Mouse (Mus musculus) myocyte (in vitro differentiated cells): Measurements from ENCODE around the gene Kcne1l. TPM values are rescaled to one million over a fixed set of nuclear protein-coding genes. Genes with fewer than 3 reads are reported as not detected.

Source experiments
- H3K27me3 ChIP-seq: one replicate; pipeline ENCODE4 v1.6.1; 2011; ENCODE audit not compliant: control insufficient read depth, insufficient read depth, insufficient read length
- H3K36me3 ChIP-seq: one replicate; pipeline ENCODE4 v1.6.1; 2011; ENCODE audit not compliant: control insufficient read depth, insufficient read depth
- H3K4me2 ChIP-seq: one replicate; pipeline ENCODE4 v1.6.1; 2011; ENCODE audit warnings: low read depth, control low read depth
- H3K4me3 ChIP-seq: one replicate; pipeline ENCODE4 v1.5.1; 2011; ENCODE audit warnings: mild to moderate bottlenecking, control low read depth, moderate library complexity
- H3K79me2 ChIP-seq: one replicate; pipeline ENCODE4 v1.6.1; 2011; ENCODE audit not compliant: control insufficient read depth, insufficient read depth
- H3ac ChIP-seq: one replicate; pipeline ENCODE4 v1.6.1; 2011; ENCODE audit not compliant: control insufficient read depth, insufficient read length
- CEBPB ChIP-seq: IDR thresholded peaks from 2 replicates; pipeline ENCODE4 v1.6.1; 2011; ENCODE audit warnings: mild to moderate bottlenecking, moderate library complexity; ENCODE audit not compliant: poor library complexity, insufficient read depth, severe bottlenecking
- E2F4 ChIP-seq: IDR thresholded peaks from one replicate; pipeline ENCODE4 v1.6.1; 2011; ENCODE audit warnings: mild to moderate bottlenecking, control low read depth, moderate library complexity; ENCODE audit not compliant: insufficient read depth
- MAX ChIP-seq: IDR thresholded peaks from one replicate; pipeline ENCODE4 v1.6.1; 2011; ENCODE audit warnings: low read depth, mild to moderate bottlenecking, control low read depth
- MYOD1 ChIP-seq, 3 experiments: IDR thresholded peaks; one replicate each; pipeline ENCODE4 v1.6.1; 2011; ENCODE audit warnings: control low read depth in 2 of 3, low read depth in 2 of 3, mild to moderate bottlenecking in 2 of 3, moderate library complexity in 1 of 3; ENCODE audit not compliant: insufficient read length in 2 of 3, control insufficient read depth in 1 of 3
- MYOG ChIP-seq, 3 experiments: IDR thresholded peaks; one replicate each; pipeline ENCODE4 v1.6.1; 2011; ENCODE audit warnings: control low read depth in 2 of 3, low read depth in 2 of 3, mild to moderate bottlenecking in 2 of 3; ENCODE audit not compliant: insufficient read length in 2 of 3, control insufficient read depth in 1 of 3, insufficient read depth in 1 of 3
- POLR2A ChIP-seq: IDR thresholded peaks from one replicate; pipeline ENCODE4 v1.6.1; 2011; ENCODE audit warnings: low read depth, mild to moderate bottlenecking, control low read depth, moderate library complexity; ENCODE audit not compliant: insufficient read length
- POLR2AphosphoS2 ChIP-seq: IDR thresholded peaks from one replicate; pipeline ENCODE4 v1.6.1; 2011; ENCODE audit warnings: low read depth, control low read depth; ENCODE audit not compliant: insufficient read length
- REST ChIP-seq: IDR thresholded peaks from one replicate; pipeline ENCODE4 v1.6.1; 2011; ENCODE audit warnings: mild to moderate bottlenecking, control low read depth, moderate library complexity; ENCODE audit not compliant: insufficient read depth, insufficient read length
- SRF ChIP-seq: IDR thresholded peaks from one replicate; pipeline ENCODE4 v1.6.1; 2011; ENCODE audit warnings: low read depth; ENCODE audit not compliant: control insufficient read depth, insufficient read length
- TCF12 ChIP-seq: IDR thresholded peaks from one replicate; pipeline ENCODE4 v1.6.1; 2011; ENCODE audit warnings: mild to moderate bottlenecking, control low read depth; ENCODE audit not compliant: poor library complexity, insufficient read depth, severe bottlenecking
- TCF3 ChIP-seq: IDR thresholded peaks from one replicate; pipeline ENCODE4 v1.6.1; 2011; ENCODE audit warnings: low read depth, control low read depth; ENCODE audit not compliant: insufficient read length
- USF1 ChIP-seq: IDR thresholded peaks from one replicate; pipeline ENCODE4 v1.6.1; 2011; ENCODE audit warnings: low read depth, mild to moderate bottlenecking, control low read depth, moderate library complexity
- polyA plus RNA-seq: library from polyadenylated mRNA; unstranded; fragments of >200 nt; fragmentation: generic; extraction: Trizol; gene quantifications from one replicate; pipeline ENCODE4 v1.2.1, GENCODE M21; 2012; ENCODE audit warnings: missing spikeins

Kcne1l gene
- polyA plus RNA-seq, 1 experiment: 0.02 TPM

- no peaks in the 10 kb centered on the region for H3K36me3 ChIP-seq
- no peak overlapping the region for H3K4me3 ChIP-seq
- no peaks in the 10 kb centered on the region for H3K79me2 ChIP-seq
- no peak overlapping the region for H3ac ChIP-seq
- TF ChIP-seq CEBPB (no peak), SRF (no peak), MYOG (IDR thresholded peaks at IDR 0.05; ENCODE audit: control insufficient read depth in 1 of 3, insufficient read depth in 1 of 3, insufficient read length in 2 of 3, low read depth in 2 of 3) (no peak), REST (no peak), POLR2A (no peak), TCF12 (no peak), MAX (no peak), POLR2AphosphoS2 (no peak), USF1 (no peak), TCF3 (no peak), E2F4 (no peak), MYOD1 (IDR thresholded peaks at IDR 0.05; ENCODE audit: control insufficient read depth in 1 of 3, insufficient read length in 2 of 3, low read depth in 2 of 3) (no peak)
- H3K4me2 ChIP-seq: no peak overlapping the region
- H3K27me3 ChIP-seq: no peaks in the 10 kb centered on the region
Measured at GRCm38 (mm10) chrX:142285905-142286304, 20.2 kb downstream of the Kcne1l start.

GRCm38 (mm10) chrX:142276573-142276972, 29.5 kb downstream of the Kcne1l start:
- Histone ChIP-seq H3K36me3 (no peaks in the 10 kb centered on the region), H3K4me3 (no peak overlapping the region), H3K4me2 (no peak overlapping the region), H3K27me3 (no peaks in the 10 kb centered on the region), H3ac (no peak overlapping the region), H3K79me2 (no peaks in the 10 kb centered on the region)
- TF ChIP-seq CEBPB: no peak
- no peak for TF ChIP-seq TCF3
- no peak for TF ChIP-seq SRF
- TF ChIP-seq MAX: no peak
- no peak for TF ChIP-seq POLR2AphosphoS2

DNA sequence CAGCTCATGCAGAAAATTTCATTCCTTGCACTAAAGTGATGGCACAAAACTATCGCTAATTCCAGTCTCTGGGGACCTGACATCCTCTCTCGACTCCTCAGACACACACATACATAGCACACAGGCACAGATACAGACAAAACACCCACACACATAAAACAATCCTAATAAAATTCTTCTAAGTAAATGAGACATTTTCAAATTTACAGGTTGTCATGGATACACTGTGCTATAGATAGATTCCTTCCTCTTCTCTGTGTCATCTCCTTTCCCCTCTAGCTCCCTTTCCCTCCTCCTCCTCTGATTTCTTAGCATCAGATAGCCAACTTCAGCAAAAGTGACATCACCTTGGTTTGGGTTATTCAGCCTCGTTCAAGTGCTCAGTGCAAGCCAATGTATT, 30.1 kb downstream of the Kcne1l start:
- no peaks in the 10 kb centered on the region for H3K27me3 ChIP-seq
- H3ac ChIP-seq: no peak overlapping the region
- no peaks in the 10 kb centered on the region for H3K79me2 ChIP-seq
- no peak overlapping the region for H3K4me2 ChIP-seq
- H3K4me3 ChIP-seq: no peak overlapping the region
- no peaks in the 10 kb centered on the region for H3K36me3 ChIP-seq
- TF ChIP-seq TCF3: no peak
- no peak for TF ChIP-seq SRF
- no peak for TF ChIP-seq MYOG (IDR thresholded peaks at IDR 0.05; ENCODE audit: control insufficient read depth in 1 of 3, insufficient read depth in 1 of 3, insufficient read length in 2 of 3, low read depth in 2 of 3)
- TF ChIP-seq REST: no peak
- no peak for TF ChIP-seq E2F4
- no peak for TF ChIP-seq TCF12
- no peak for TF ChIP-seq MYOD1 (IDR thresholded peaks at IDR 0.05; ENCODE audit: control insufficient read depth in 1 of 3, insufficient read length in 2 of 3, low read depth in 2 of 3)
- TF ChIP-seq POLR2AphosphoS2: no peak
- TF ChIP-seq MAX: no peak
- no peak for TF ChIP-seq USF1
- TF ChIP-seq POLR2A: no peak
- TF ChIP-seq CEBPB: no peak

Other genes with a start within 250 kb of the Kcne1l start
- not detected for gene Gucy2f, start 109.4 kb downstream of the Kcne1l start, polyA plus RNA-seq
- 2.3 TPM for gene Nxt2, start 79.5 kb downstream of the Kcne1l start, polyA plus RNA-seq
- 30.5 TPM for gene Acsl4, start 84.2 kb upstream of the Kcne1l start, polyA plus RNA-seq